ENCODE assay signal across 24 mouse cellular contexts in genomic region chr1:62411368-62411767, GRCm38 (mm10).
DNase-seq lines count a peak whose midpoint lies in the region; ATAC-seq and TF ChIP-seq lines count a peak whose summit lies in the region.
"Had no signal": no experiment of that assay in that cellular context is flagged by ENCODE, and none has a peak within 500 bp of the region (broad histone marks: within the 10 kb centered on the region; RNA-seq: fewer than 3 reads in every experiment).

No protein-coding gene starts in this region.

- H3K4me2 ChIP-seq in forebrain, embryonic 12.5 days, result no peak overlapping the region
- no peak overlapping the region for H3K4me2 ChIP-seq in forebrain, embryonic 11.5 days (ENCODE audit: low read depth, low read length, severe bottlenecking)
- H3K4me2 ChIP-seq: embryonic facial prominence, embryonic 12.5 days; heart, embryonic 11.5 days; hindbrain, embryonic 12.5 days; hindbrain, embryonic 15.5 days had no signal

- no peak overlapping the region for H3K9ac ChIP-seq in forebrain, embryonic 12.5 days
- no peak overlapping the region for H3K9ac ChIP-seq in forebrain, embryonic 11.5 days (ENCODE audit: low read length)
- H3K9ac ChIP-seq: embryonic facial prominence, embryonic 12.5 days; hindbrain, embryonic 12.5 days; hindbrain, embryonic 15.5 days had no signal

- H3K27me3 ChIP-seq in forebrain, embryonic 12.5 days, result 0 out of 2 replicates have a peak, but pooled peaks cover 15% of the 10 kb centered on the region
- no peaks in the 10 kb centered on the region; the same call in 1 of the 2 replicates for H3K27me3 ChIP-seq in forebrain, embryonic 11.5 days (ENCODE audit: control insufficient read depth, insufficient read depth, low read length)
- no peaks in the 10 kb centered on the region for H3K27me3 ChIP-seq in limb, embryonic 10.5 days (ENCODE audit: low read depth, poor library complexity, severe bottlenecking)
- H3K27me3 ChIP-seq: CH12.LX; embryonic facial prominence, embryonic 12.5 days; hindbrain, embryonic 12.5 days; hindbrain, embryonic 15.5 days had no signal

- TF ChIP-seq CTCF in brain, embryonic 14.5 days (IDR thresholded peaks at IDR 0.05; ENCODE audit: borderline replicate concordance, extremely low read depth, insufficient read depth, insufficient read length), result no peak

- no peak overlapping the region for H3K27ac ChIP-seq in forebrain, embryonic 12.5 days
- no peak overlapping the region for H3K27ac ChIP-seq in forebrain, embryonic 11.5 days (ENCODE audit: low read depth, low read length)
- no peak overlapping the region for H3K27ac ChIP-seq in limb, embryonic 10.5 days
- H3K27ac ChIP-seq: embryonic facial prominence, embryonic 12.5 days; heart, adult 2 months; hindbrain, embryonic 12.5 days; hindbrain, embryonic 15.5 days had no signal

- 32% methylated on average over 2 of the region's 2 CpGs for WGBS in forebrain, embryonic 12.5 days
- WGBS in forebrain, embryonic 11.5 days, result 47% methylated on average over 2 of the region's 2 CpGs
- 96% methylated on average over 2 of the region's 2 CpGs for WGBS in limb, embryonic 10.5 days

- no peak for TF ChIP-seq POLR2A in brain, embryonic 14.5 days (IDR thresholded peaks at IDR 0.05; ENCODE audit: borderline replicate concordance, extremely low read depth, insufficient read depth, insufficient read length, poor library complexity, severe bottlenecking)

- no peak overlapping the region for H3K4me3 ChIP-seq in forebrain, embryonic 12.5 days (replicated peaks)
- no peak overlapping the region for H3K4me3 ChIP-seq in forebrain, embryonic 11.5 days (ENCODE audit: low read depth, low read length)
- no peak overlapping the region for H3K4me3 ChIP-seq in limb, embryonic 10.5 days
- H3K4me3 ChIP-seq: embryonic facial prominence, embryonic 12.5 days; erythroblast, embryonic 14.5 days; heart, adult 2 months; hindbrain, embryonic 12.5 days; hindbrain, embryonic 15.5 days had no signal

- H3K4me1 ChIP-seq in forebrain, embryonic 12.5 days, result no peaks in the 10 kb centered on the region
- no peaks in the 10 kb centered on the region for H3K4me1 ChIP-seq in forebrain, embryonic 11.5 days (replicated peaks; ENCODE audit: control insufficient read depth, insufficient read depth, low read length)
- H3K4me1 ChIP-seq in limb, embryonic 10.5 days, result peaks cover 19% of the 10 kb centered on the region
- H3K4me1 ChIP-seq: embryonic facial prominence, embryonic 12.5 days; hindbrain, embryonic 15.5 days had no signal

- no peaks in the 10 kb centered on the region for H3K9me3 ChIP-seq in forebrain, embryonic 12.5 days
- no peaks in the 10 kb centered on the region for H3K9me3 ChIP-seq in forebrain, embryonic 11.5 days (ENCODE audit: control insufficient read depth, low read length)
- no peaks in the 10 kb centered on the region for H3K9me3 ChIP-seq in limb, embryonic 10.5 days (replicated peaks)
- H3K9me3 ChIP-seq: embryonic facial prominence, embryonic 12.5 days; G1E; hindbrain, embryonic 12.5 days; hindbrain, embryonic 15.5 days had no signal

- DNase-seq in forebrain, embryonic 11.5 days (ENCODE audit: low spot score), result no peak
- DNase-seq in heart, adult 11 months, result peak; percentile 82
- no peak for DNase-seq in heart, adult 8-10 months (ENCODE audit: low spot score)
- DNase-seq in brain, embryonic 14.5 days (ENCODE audit: low read depth), result peak; percentile 89
- no peak for DNase-seq in limb, embryonic 10.5 days (ENCODE audit: low spot score)
- DNase-seq in frontal cortex, postnatal 14 days (ENCODE audit: low spot score in 2 of 2), result no peak
- DNase-seq: adrenal gland, adult 8-10 months; adrenal gland, postnatal 25 days; B cell, adult 2 months; cerebellum, adult 18-20 months; cerebellum, adult 9-10 months; cerebellum, postnatal 14 days; gastrocnemius, postnatal 25 days; heart, adult 2 months; kidney, adult 2 months had no signal

- peak; percentile 60; the same call in 1 of the 2 replicates for ATAC-seq in forebrain, embryonic 12.5 days (ENCODE audit: low FRiP score)
- no peak for ATAC-seq in forebrain, embryonic 11.5 days (replicated peaks; ENCODE audit: low FRiP score)
- ATAC-seq: intestine, postnatal 0 days had no signal

- H3K36me3 ChIP-seq in forebrain, embryonic 12.5 days (replicated peaks), result no peaks in the 10 kb centered on the region
- no peaks in the 10 kb centered on the region for H3K36me3 ChIP-seq in forebrain, embryonic 11.5 days (ENCODE audit: control insufficient read depth, insufficient read depth, low read length)
- H3K36me3 ChIP-seq in limb, embryonic 10.5 days, result no peaks in the 10 kb centered on the region
- H3K36me3 ChIP-seq: embryonic facial prominence, embryonic 12.5 days; G1E; hindbrain, embryonic 12.5 days; hindbrain, embryonic 15.5 days had no signal

Comparison
In these comparisons a context has a peak if more than half of its experiments do, and no peak if none do; other contexts are left out.
1. DNase-seq: peak in heart, adult 11 months (single experiment) and brain, embryonic 14.5 days (single experiment); none in forebrain, embryonic 11.5 days (single experiment), heart, adult 8-10 months (single experiment), limb, embryonic 10.5 days (single experiment) and frontal cortex, postnatal 14 days (0 of 2).